In the genomic region with DNA sequence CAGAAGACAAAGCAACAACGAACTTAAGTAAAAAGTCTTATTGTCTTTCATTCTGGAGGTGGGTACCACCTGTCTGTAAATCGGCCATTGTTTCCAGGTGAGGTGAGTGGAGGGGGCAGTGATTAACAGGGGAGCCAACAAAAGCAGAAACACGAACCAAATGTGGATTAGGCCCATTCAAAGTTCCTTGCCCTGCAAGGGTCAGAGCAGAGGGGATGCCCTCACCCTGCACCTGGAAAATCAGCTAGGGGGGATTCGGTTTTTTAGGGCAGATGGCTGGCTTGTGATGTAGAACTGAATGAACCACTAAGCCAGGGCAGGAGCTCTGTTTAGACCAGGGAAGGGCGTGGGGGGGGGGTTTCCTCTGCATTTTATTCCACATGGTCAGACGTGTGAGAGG, we compare ENCODE assay signal across 11 mouse cellular contexts. TPM values are rescaled to one million over a fixed set of nuclear protein-coding genes. Genes with fewer than 3 reads are reported as not detected.
"Had no signal": no experiment of that assay in that cellular context is flagged by ENCODE, and none has a peak within 500 bp of the region (broad histone marks: within the 10 kb centered on the region; RNA-seq: fewer than 3 reads in every experiment).

No protein-coding gene starts in this region.

- H3K4me3 ChIP-seq: left cerebral cortex, adult 2 months; limb, embryonic 15.5 days; liver, embryonic 12.5 days; lung, embryonic 15.5 days; midbrain, embryonic 13.5 days; neural tube, embryonic 13.5 days had no signal

- H3K36me3 ChIP-seq: limb, embryonic 15.5 days; liver, embryonic 12.5 days; lung, embryonic 15.5 days; midbrain, embryonic 13.5 days; neural tube, embryonic 13.5 days had no signal

- DNase-seq: kidney, adult 8-10 months; lung, postnatal 14 days; right cerebral cortex, adult 18-20 months had no signal

- H3K9me3 ChIP-seq: limb, embryonic 15.5 days; liver, embryonic 12.5 days; lung, embryonic 15.5 days; midbrain, embryonic 13.5 days; neural tube, embryonic 13.5 days had no signal

- H3K4me1 ChIP-seq: lung, embryonic 15.5 days; neural tube, embryonic 13.5 days had no signal

- H3K9ac ChIP-seq: limb, embryonic 15.5 days; liver, embryonic 12.5 days; lung, embryonic 15.5 days; midbrain, embryonic 13.5 days; neural tube, embryonic 13.5 days had no signal

- ATAC-seq: intestine, postnatal 0 days; liver, embryonic 12.5 days; midbrain, embryonic 13.5 days had no signal

- H3K4me2 ChIP-seq: limb, embryonic 15.5 days; liver, embryonic 12.5 days; lung, embryonic 15.5 days; midbrain, embryonic 13.5 days; neural tube, embryonic 13.5 days had no signal

- H3K27ac ChIP-seq: left cerebral cortex, adult 2 months; limb, embryonic 15.5 days; liver, embryonic 12.5 days; lung, embryonic 15.5 days; macrophage; midbrain, embryonic 13.5 days; neural tube, embryonic 13.5 days had no signal

- H3K27me3 ChIP-seq: limb, embryonic 15.5 days; liver, embryonic 12.5 days; lung, embryonic 15.5 days; midbrain, embryonic 13.5 days; neural tube, embryonic 13.5 days had no signal

RNA-seq across cellular contexts. Expression of a gene that starts 56.7 kb away (rescaled TPM):
- polyA plus RNA-seq: intestine, postnatal 0 days; neural tube, embryonic 13.5 days had no signal
